Mouse (Mus musculus): Measurements from ENCODE around the gene Polr2h. TPM values are rescaled to one million over a fixed set of nuclear protein-coding genes. Genes with fewer than 3 reads are reported as not detected.
A peak's percentile ranks its signal among the peaks of the same experiment; 100 is the strongest.

Gene Polr2h
- polyA plus RNA-seq, 1 experiment from 2014 or later = 95.9 TPM

DNA sequence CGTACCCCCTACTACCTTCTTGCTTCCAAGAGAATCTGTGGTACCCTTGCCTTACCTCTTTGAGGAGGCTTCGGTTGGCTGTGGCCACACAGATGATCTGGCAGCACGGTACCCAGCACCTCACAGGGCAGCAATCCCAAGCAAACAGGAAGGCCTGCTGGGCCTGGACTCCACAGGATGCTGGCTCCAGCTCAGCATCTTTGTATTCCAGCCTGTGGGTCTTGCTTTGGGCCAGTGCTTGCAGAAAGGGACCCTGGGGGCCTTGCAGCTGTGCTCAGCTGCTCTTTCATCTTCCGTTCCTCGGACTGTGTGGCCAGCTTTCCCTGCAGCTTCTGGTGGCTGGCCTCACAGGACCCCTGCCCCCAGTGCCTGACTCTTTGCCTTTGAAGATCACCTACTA lies 17.4 kb upstream of the Polr2h start:
- Histone ChIP-seq H3K4me2 (replicated peaks) (no peak overlapping the region), H3K36me3 (replicated peaks; ENCODE audit: control insufficient read depth, insufficient read depth) (peaks cover 39% of the 10 kb centered on the region), H3K27ac (no peak overlapping the region), H3K9me3 (ENCODE audit: control insufficient read depth, low read length) (no peaks in the 10 kb centered on the region), H3K27me3 (ENCODE audit: control insufficient read depth, insufficient read depth, low read length) (no peaks in the 10 kb centered on the region), H3K4me3 (replicated peaks; ENCODE audit: low read length) (no peak overlapping the region), H3K9ac (0 out of 2 replicates have a peak overlapping the region, but pooled peaks have one; percentile 9), H3K4me1 (replicated peaks; ENCODE audit: control insufficient read depth, insufficient read depth, low read length) (peaks cover 36% of the 10 kb centered on the region)
- 36% methylated on average over 5 of the region's 5 CpGs for WGBS
- ATAC-seq (ENCODE audit: low FRiP score) (no peak), DNase-seq (ENCODE audit: low spot score) (no peak)

DNA sequence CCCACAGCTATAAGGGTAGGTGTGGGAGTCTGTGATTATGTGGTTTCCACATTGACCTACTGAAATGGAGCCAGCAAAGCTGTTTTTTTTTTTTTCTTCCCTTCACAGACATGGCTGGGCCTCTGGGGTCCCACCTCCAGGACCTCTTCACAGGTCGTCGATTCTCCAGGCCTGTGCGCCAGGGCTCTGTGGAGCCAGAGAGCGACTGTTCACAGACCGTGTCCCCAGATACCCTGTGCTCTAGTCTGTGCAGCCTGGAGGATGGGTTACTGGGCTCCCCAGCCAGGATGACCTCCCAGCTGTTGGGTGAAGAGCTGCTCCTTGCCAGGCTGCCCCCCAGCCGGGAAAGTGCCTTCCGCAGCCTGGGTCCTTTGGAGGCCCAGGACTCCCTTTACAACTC lies 16.1 kb upstream of the Polr2h start:
- Histone ChIP-seq H3K9me3 (ENCODE audit: control insufficient read depth, low read length) (no peaks in the 10 kb centered on the region), H3K4me1 (replicated peaks; ENCODE audit: control insufficient read depth, insufficient read depth, low read length) (peaks cover 24% of the 10 kb centered on the region), H3K36me3 (replicated peaks; ENCODE audit: control insufficient read depth, insufficient read depth) (peaks cover 50% of the 10 kb centered on the region), H3K4me3 (replicated peaks; ENCODE audit: low read length) (no peak overlapping the region), H3K4me2 (replicated peaks) (no peak overlapping the region), H3K27me3 (ENCODE audit: control insufficient read depth, insufficient read depth, low read length) (no peaks in the 10 kb centered on the region), H3K9ac (no peak overlapping the region), H3K27ac (no peak overlapping the region)
- DNase-seq (ENCODE audit: low spot score) = no peak
- no peak for ATAC-seq (ENCODE audit: low FRiP score)
- 37% methylated on average over 7 of the region's 7 CpGs for WGBS

DNA sequence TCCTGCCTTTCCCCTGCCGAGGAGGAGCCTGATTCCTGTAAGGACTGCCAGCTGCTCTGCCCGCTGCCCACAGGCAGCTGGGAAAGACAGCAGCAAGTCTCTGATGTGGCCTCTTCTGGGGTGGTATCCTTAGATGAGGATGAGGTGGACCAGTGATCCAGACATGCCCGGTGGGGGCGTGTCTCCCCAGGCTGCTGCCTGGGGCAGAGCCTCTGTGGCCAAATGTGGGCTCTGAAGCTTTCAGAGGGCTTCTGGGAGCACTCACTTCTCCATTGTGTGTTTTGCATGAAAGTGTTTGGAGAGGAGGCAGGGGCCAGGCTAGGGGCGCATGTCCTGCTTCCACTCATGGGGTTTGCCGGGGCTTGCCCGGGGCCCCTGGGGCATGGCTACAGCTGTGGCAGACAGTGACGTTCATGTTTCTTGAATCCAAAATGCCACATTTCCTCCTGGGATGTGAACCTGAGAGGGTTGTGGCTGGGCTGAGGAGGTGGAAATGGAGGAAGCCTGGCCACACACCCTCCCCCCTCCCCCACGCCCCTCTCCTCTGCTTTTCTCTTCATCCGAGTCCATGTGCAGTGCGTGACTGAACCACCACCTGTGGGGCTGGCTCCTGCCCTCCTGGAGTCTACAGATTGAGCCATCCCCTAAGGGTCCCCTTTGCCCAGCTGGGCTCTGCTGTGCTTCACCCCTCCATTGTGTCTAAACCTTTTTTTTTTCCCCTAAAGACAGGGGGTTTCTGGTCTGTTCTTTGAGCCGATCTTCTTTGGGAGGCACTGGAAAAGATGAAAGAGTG lies 15.5 kb upstream of the Polr2h start:
- ATAC-seq (ENCODE audit: low FRiP score) = peak; percentile 24; the same call in 1 of the 2 replicates
- Histone ChIP-seq H3K4me2 (replicated peaks) (no peak overlapping the region), H3K4me1 (replicated peaks; ENCODE audit: control insufficient read depth, insufficient read depth, low read length) (peaks cover 19% of the 10 kb centered on the region), H3K27me3 (ENCODE audit: control insufficient read depth, insufficient read depth, low read length) (no peaks in the 10 kb centered on the region), H3K9ac (no peak overlapping the region), H3K4me3 (replicated peaks; ENCODE audit: low read length) (no peak overlapping the region), H3K27ac (peak overlapping the region; percentile 34; the same call in 1 of the 2 replicates), H3K9me3 (ENCODE audit: control insufficient read depth, low read length) (no peaks in the 10 kb centered on the region), H3K36me3 (replicated peaks; ENCODE audit: control insufficient read depth, insufficient read depth) (peaks cover 56% of the 10 kb centered on the region)
- DNase-seq (ENCODE audit: low spot score) = no peak
- WGBS = 16% methylated on average over 12 of the region's 12 CpGs

DNA sequence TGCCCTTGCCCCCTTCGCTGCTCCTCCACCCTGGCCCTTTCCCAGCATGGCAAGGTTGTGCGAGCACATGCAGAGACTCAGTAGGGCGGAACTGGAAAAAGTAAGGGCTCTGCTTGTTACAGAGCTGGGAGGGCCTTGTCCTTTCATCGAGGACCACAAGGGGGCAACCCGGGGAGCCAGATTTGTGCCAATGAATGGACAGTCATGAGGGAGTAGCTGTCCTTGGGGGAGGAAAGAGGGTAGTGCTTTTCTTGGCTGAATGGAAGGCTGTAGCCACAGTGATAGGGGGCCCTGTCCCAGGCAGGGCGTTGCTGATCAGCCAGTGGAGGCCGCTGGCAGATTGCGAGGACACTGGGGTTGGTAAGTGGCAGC lies 15.0 kb upstream of the Polr2h start:
- DNase-seq (ENCODE audit: low spot score) = peak; percentile 63
- no peaks in the 10 kb centered on the region for H3K9me3 ChIP-seq (ENCODE audit: control insufficient read depth, low read length)
- H3K27ac ChIP-seq = peak overlapping the region; percentile 34; the same call in 1 of the 2 replicates
- no peak overlapping the region for H3K4me3 ChIP-seq (replicated peaks; ENCODE audit: low read length)
- H3K4me1 ChIP-seq (replicated peaks; ENCODE audit: control insufficient read depth, insufficient read depth, low read length) = peaks cover 15% of the 10 kb centered on the region
- H3K36me3 ChIP-seq (replicated peaks; ENCODE audit: control insufficient read depth, insufficient read depth) = peaks cover 61% of the 10 kb centered on the region
- H3K4me2 ChIP-seq (replicated peaks) = no peak overlapping the region
- no peaks in the 10 kb centered on the region for H3K27me3 ChIP-seq (ENCODE audit: control insufficient read depth, insufficient read depth, low read length)
- 5% methylated on average over 8 of the region's 8 CpGs for WGBS
- peak; percentile 53; the same call in 1 of the 2 replicates for ATAC-seq (ENCODE audit: low FRiP score)
- 0 out of 2 replicates have a peak overlapping the region, but pooled peaks have one; percentile 25 for H3K9ac ChIP-seq

DNA sequence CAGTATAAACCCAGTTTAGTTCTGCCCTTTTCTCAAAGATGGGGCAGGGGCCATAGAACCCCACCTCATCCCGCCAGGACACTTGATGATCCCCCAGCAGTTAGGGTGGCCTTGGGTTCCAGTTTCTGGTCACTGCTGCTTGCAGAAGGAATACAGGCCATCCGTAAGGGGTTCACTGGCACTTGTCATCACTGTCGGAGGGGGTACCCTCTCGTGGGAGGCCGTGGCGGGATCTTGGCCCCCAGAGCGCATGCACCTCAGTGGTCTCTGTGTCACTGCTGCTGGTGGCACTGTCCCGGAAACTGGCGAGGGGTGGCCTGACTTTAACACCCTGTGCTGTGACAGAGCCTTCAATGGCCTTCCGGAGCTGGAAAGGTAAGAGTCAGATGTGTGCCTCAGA lies 14.4 kb upstream of the Polr2h start:
- no peak overlapping the region for H3K4me3 ChIP-seq (replicated peaks; ENCODE audit: low read length)
- ATAC-seq (ENCODE audit: low FRiP score) (no peak), DNase-seq (ENCODE audit: low spot score) (no peak)
- peaks cover 14% of the 10 kb centered on the region for H3K4me1 ChIP-seq (replicated peaks; ENCODE audit: control insufficient read depth, insufficient read depth, low read length)
- no peak overlapping the region for H3K9ac ChIP-seq
- no peaks in the 10 kb centered on the region for H3K27me3 ChIP-seq (ENCODE audit: control insufficient read depth, insufficient read depth, low read length)
- no peaks in the 10 kb centered on the region for H3K9me3 ChIP-seq (ENCODE audit: control insufficient read depth, low read length)
- peaks cover 67% of the 10 kb centered on the region for H3K36me3 ChIP-seq (replicated peaks; ENCODE audit: control insufficient read depth, insufficient read depth)
- no peak overlapping the region for H3K27ac ChIP-seq
- no peak overlapping the region for H3K4me2 ChIP-seq (replicated peaks)
- WGBS = 94% methylated on average over 10 of the region's 10 CpGs

DNA sequence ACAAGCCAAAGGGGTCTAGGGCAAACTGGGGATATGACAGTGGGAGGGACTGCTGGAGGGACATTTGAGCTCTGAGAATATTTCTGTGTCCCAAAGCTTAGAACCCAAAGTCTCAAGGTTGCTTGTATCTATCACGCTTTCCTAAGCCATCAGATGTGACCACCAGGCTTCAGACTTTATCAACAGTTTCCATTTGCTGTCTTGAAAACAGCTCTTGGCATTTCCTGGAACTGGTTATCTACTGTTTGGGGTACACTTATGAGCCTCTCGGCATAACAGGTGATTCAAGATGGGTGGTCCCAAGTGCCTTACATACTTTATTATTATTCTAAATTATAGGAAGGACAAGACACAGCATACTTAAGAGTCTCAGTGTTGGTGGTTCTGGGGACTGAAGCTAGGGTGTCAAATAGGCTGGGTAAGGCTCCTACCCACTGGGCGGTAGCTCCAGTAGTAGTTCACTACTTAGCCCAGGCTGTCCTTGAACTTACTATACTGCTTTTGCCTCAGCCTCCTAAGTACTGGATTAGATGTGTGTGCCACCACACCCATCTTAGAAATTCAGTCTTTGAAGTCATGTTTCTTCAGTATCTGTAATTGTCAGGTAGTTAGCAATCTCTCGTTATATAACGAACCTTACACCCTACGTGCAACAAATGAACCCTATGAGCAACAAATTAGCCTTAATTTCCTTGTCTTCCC lies 13.6 kb upstream of the Polr2h start:
- no peak for ATAC-seq (ENCODE audit: low FRiP score)
- DNase-seq (ENCODE audit: low spot score) = no peak
- Histone ChIP-seq H3K4me1 (replicated peaks; ENCODE audit: control insufficient read depth, insufficient read depth, low read length) (peaks cover 14% of the 10 kb centered on the region), H3K4me3 (replicated peaks; ENCODE audit: low read length) (no peak overlapping the region), H3K36me3 (replicated peaks; ENCODE audit: control insufficient read depth, insufficient read depth) (peaks cover 73% of the 10 kb centered on the region), H3K27ac (no peak overlapping the region), H3K9ac (no peak overlapping the region), H3K4me2 (replicated peaks) (no peak overlapping the region), H3K27me3 (ENCODE audit: control insufficient read depth, insufficient read depth, low read length) (no peaks in the 10 kb centered on the region), H3K9me3 (ENCODE audit: control insufficient read depth, low read length) (no peaks in the 10 kb centered on the region)
- 96% methylated on average over 6 of the region's 6 CpGs for WGBS

DNA sequence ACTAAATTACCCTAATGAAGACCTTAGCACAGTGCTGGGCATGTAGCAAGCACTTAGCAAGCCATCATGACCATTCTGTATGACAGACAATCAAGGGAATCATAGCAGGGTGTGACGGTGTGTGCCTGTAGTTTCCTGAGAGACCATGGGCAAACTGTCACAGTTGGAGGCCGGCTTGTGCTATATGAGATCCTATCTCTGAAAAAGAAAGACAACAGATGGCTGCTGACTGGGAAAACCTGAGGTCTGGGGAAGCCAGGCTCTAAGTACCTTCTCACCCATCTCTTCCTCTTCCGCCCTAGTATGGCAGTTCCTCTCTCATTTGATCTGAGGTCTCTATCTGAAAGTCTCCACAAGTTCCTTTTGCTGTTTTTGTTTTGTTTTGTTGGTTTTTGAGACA lies 11.7 kb upstream of the Polr2h start:
- ATAC-seq (ENCODE audit: low FRiP score) (no peak), DNase-seq (ENCODE audit: low spot score) (no peak)
- Histone ChIP-seq H3K9ac (no peak overlapping the region), H3K27ac (no peak overlapping the region), H3K27me3 (ENCODE audit: control insufficient read depth, insufficient read depth, low read length) (no peaks in the 10 kb centered on the region), H3K4me1 (replicated peaks; ENCODE audit: control insufficient read depth, insufficient read depth, low read length) (peaks cover 14% of the 10 kb centered on the region), H3K36me3 (replicated peaks; ENCODE audit: control insufficient read depth, insufficient read depth) (peaks cover 70% of the 10 kb centered on the region), H3K9me3 (ENCODE audit: control insufficient read depth, low read length) (no peaks in the 10 kb centered on the region), H3K4me2 (replicated peaks) (no peak overlapping the region), H3K4me3 (replicated peaks; ENCODE audit: low read length) (no peak overlapping the region)
- WGBS = 63% methylated on average over 3 of the region's 3 CpGs

DNA sequence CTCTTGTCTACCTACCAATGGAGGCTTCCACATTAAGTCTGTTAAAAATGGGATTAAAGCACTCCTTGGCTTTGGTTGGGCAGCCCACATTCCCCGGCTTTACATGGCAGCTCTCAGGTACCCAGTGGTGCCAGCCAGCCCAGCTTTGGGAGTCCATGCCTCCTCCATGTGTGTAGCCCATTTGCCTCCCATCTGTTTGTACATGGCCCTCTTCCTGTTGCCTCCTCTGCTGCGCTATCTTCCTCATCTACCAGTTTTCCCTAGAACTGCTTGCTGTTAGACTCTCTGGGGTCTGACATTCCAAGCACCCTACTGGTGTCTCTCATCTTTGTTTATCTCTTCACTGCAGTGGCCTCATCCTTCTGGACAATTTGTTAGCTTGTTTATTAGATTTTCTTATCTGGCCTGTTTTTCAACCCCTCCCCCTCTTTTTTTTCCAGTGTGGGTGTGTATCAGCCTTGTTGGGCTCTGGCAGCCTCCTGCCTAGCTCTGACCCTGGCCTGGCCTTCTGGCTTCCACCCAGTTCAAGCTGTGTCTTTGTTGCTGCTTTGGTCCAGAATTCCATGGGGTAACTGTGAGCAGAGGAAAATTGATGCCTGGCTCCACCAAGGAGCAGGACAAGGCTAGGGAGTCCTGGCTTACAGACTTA lies 10.9 kb upstream of the Polr2h start:
- Histone ChIP-seq H3K27me3 (ENCODE audit: control insufficient read depth, insufficient read depth, low read length) (no peaks in the 10 kb centered on the region), H3K4me1 (replicated peaks; ENCODE audit: control insufficient read depth, insufficient read depth, low read length) (peaks cover 11% of the 10 kb centered on the region), H3K27ac (no peak overlapping the region), H3K9ac (no peak overlapping the region), H3K4me3 (replicated peaks; ENCODE audit: low read length) (no peak overlapping the region), H3K4me2 (replicated peaks) (no peak overlapping the region), H3K36me3 (replicated peaks; ENCODE audit: control insufficient read depth, insufficient read depth) (peaks cover 76% of the 10 kb centered on the region), H3K9me3 (ENCODE audit: control insufficient read depth, low read length) (no peaks in the 10 kb centered on the region)
- ATAC-seq (ENCODE audit: low FRiP score) (no peak), DNase-seq (ENCODE audit: low spot score) (no peak)
- 89% methylated on average over 2 of the region's 2 CpGs for WGBS
